Mouse (Mus musculus) megakaryocyte progenitor cell, adult 5-6 weeks (primary cell): ENCODE measurements around the gene Helt. TPM values are rescaled to one million over a fixed set of nuclear protein-coding genes. Genes with fewer than 3 reads are reported as not detected.
"Not testable (repeated sequence)": the region's sequence is repeated elsewhere in the genome, so short reads cannot be mapped to it uniquely, and the experiment has no call there.

Experiments
- ATAC-seq: replicated peaks from 2 replicates; pipeline ENCODE4 v1.8.0; 2016; ENCODE audit warnings: mild to moderate bottlenecking, moderate TSS enrichment, inconsistent platforms; ENCODE audit not compliant: poor library complexity
- total RNA-seq, 2 experiments: library from RNA; stranded (forward) in 1 of 2; stranded (reverse) in 1 of 2; fragments of 157-497, 149-512 nt in 1 of 2; fragments of 200-1000 nt in 1 of 2; gene quantifications; 2 replicates each; pipeline versions ENCODE4 v1.2.3 to v1.2.4; 2015 to 2017

Helt gene
- total RNA-seq, 2 experiments from 2014 or later, result not detected

DNA sequence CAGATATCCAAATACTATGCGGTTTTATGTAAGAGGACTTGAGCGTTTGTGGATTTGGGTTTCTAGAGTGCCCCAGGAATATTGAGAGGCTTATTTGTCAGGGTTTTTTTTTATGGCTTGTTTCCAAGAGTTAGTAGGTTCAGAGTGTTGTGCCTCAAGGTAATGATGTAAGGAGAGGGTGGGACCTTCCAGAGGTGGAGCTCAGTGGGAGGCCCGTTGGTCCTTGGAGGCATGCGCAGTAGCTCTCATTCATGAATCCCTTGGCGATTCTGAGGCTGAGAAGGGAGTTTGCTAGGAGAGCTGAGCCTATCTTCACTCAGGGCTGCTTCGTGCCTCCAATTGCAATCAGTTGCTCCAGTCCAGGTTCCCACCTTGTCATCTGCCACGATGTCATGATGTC, 4.4 kb upstream of the Helt start:
- no peak for ATAC-seq

DNA sequence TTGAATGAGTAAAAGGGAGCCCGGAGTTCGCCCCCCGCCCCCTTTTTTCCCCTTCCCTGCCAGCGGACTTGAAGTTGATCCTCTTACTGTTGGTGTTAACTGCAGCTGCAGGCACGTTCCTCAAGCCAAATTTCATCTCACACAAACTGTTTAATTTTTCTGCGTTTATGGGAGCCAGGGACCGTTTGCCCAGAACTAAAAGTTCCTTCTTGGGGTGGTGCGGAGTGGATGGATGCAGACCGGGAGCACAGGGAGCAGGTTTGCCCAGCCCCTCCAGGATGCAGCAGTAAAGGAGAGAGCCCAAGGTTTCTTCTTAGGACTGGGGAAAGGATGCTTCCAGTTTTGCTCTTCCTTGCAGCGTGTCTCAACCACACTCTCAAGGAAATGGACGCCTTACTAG, 2.1 kb upstream of the Helt start:
- no peak for ATAC-seq

DNA sequence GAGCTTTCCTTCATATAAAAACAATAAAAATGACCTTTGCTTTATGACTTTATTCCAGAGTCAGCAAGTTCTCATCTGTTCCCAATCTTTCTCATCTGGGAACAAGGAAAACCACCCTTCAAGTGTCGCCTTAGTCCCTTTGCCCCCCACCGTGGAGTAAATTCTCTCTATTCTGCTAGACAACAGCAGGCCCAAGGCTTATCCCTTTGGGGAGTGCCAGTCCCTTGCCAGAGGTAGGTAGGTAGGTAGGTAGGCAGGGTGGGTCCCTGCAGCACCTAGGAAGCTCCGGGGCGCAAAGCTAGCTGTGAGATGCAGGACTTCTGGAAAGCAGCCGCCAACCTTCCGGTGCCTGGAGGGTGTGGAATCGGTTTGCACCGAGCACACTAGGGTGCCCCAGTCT, 1.5 kb upstream of the Helt start:
- no peak for ATAC-seq

DNA sequence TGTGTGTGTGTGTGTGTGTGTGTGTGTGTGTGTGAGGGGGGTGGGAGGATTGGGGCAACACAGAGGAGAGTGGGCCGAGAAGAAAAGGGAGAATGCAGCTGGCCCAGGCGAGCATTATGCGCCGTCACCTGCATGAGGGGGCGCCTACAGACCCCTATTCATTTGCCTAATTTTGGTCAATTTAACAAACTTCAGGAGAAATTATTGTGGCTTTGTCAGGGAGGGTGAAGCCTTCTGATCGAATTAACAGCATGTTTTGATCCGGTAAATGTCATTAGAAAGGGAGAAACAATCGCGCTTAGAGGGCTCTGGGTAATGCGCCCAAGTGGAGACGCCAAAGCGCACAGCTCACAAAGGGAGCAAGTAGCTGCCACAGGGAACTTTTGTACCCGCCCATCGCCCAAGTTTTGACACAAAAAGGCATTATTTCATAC, 647 bp upstream of the Helt start:
- no peak for ATAC-seq

DNA sequence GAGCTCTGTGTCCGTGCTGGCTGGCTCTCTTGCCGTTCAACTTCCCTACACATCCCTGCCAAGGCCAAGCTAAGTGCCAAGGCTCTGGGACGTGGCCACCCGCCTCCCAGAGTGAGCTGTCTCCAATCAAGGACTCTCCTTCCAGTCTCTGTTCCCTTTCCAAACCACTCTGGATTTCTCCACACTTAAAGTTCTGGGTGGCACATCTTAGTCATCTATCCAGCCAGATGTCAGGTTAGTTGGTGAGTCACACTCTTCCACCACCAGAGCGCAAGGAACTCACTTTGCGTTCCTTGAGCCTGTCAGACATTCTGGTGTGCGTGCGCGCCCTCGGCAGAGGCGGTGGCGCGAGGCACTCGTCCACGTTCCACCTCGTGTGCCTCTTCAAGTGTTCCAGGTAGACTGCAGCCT, 725 bp downstream of the Helt start:
- no peak for ATAC-seq

DNA sequence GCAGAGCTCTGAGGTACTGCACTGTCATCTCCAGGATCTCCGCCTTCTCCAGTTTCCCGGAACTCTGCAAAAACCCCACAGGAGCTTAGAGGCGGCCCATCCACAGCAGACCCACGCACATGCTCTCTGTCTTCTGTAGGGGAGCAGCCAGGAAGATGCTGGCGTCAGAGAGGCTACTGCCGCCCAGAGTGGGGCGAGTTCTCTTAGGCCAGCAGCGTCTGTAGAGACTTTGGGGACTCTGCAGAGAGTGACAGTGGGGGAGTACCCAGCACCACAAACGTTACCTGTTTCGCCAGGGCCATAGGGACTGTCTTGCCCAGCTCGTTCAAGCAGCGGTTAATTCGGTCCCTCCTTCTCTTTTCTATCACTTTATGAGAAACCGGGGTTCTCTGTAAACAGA, 1.3 kb downstream of the Helt start:
- ATAC-seq, result no peak

DNA sequence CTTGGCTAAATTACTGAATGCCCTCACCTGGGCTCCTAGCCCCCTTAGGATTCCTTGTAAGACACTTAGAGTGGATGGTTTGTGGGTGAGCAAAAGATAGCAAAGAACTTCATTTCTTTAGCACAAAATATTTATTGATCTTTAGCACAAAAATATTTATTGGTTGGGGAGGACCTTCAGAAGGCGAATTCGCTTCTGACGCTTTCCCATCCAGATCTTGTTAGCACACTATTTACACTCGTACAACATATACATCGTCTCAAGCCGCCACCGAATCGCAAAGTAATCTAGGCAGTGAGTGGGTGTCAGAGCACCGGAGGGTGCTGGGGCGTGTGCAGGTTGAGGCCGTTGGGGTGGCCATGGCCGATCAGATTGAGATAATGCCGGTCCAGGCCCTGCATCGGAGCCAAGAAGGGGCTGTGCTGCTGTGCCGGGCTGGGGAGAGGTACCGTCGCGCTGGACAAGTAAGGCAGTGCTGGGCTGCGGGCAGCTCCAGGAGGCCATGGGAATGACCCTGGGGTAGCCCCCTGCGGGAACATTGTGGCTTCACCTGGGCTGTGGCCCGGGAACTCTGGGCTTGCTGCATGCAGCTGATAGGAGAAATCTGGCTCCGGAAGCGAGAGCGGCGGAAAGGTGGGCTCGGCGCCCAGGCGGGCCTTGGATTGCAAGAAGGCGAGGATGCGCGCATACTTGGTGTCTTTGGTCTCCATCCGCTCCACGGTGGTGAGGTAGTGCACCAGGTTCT, 2.4 kb downstream of the Helt start:
- ATAC-seq, result no peak

DNA sequence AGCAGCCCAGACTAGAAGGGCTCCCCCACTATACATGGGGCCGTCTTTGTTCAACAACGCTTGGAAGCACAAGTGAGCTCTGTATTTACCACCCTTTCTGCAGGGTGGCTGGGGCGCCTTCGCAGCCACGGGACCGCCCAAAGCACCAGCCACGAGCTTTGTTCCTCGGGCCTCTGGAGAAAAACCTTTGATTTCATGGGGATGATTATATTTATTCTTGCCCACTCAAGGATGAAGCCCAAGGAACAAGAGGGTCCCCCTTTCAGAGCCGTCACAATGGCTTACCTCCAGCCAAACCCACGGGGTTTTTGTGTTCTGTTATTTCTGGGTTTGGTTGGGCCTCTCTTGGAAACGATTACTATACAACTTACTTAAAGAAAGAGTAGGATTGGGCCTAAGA, 5.2 kb downstream of the Helt start:
- no peak for ATAC-seq

DNA sequence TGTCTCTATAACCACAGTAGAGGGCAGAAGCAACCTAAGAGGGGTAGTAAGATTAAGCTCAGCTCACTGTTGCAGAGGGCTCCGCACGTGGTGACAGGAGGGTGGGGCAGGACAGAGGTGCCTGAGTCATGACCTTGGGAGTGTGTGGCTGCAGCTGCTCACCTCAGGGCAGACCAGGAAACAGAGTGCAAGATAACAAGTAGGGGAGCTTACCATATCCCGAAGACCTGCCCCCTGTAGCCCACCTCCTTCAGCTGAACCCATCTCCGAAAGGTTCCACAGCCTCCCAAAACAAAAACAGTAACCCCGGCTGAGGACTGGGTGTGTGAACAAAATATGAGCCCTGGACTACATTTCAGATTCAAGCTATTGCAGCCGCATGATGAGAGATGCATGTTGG, 6.5 kb downstream of the Helt start:
- ATAC-seq, result no peak

DNA sequence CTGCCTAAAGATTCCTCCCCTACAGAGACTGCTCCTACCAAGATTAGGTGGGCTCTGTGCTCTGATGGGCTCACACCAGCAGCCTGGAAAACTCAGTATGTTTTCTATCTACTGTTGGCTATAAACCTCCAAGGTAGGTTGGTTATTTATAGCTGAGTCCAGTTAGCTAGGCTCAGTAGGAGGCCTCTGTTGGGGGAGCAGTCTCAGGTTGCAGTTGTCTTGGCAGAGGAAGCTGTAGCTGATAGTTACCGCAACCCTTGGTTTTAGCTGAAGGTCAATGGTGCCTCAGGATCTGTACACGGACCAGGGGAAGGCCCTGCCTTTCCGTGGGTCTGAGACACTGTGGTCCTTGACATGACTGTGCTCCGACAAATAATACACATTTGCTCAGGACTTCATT, 8.5 kb downstream of the Helt start:
- ATAC-seq, result no peak

DNA sequence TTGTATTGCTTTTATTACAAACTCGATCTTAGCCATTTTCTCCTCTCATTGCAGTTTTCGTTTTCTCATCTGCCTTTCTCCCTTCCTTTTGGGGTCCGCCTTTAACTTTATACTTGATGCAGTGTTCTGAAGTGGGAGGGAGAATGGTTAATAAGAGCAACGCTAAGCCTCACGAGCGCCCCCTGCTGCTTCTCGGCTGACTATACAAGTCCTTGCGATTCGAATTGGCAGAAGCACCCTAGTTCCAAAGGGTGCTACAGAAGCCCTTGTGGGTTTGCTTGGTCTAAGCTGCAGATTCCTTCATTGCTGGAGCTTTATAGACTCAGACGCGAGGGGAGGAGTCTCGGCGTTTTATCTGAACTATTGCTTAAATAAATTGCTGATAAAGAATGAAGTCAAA, 12.9 kb downstream of the Helt start:
- ATAC-seq, result peak; percentile 95

DNA sequence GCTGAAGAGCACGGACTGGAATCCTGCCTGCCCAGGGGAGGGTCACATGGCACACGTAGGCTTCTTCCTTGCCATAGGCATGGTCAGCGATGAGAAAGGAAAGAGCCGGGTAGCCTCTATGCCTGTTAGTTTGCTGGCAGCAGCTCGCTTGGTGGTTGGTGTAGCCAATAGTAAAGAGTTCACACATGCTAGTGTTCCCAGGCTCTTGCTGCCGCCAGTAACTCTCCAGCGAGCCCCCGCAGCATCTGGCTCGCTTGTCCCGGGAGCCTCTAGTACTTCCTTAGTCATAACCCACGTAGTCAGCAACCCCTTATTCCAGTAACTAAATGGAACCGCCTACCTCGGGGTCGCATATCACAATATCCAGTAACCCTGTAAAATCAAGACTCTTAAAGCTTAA, 17.5 kb downstream of the Helt start:
- no peak for ATAC-seq

DNA sequence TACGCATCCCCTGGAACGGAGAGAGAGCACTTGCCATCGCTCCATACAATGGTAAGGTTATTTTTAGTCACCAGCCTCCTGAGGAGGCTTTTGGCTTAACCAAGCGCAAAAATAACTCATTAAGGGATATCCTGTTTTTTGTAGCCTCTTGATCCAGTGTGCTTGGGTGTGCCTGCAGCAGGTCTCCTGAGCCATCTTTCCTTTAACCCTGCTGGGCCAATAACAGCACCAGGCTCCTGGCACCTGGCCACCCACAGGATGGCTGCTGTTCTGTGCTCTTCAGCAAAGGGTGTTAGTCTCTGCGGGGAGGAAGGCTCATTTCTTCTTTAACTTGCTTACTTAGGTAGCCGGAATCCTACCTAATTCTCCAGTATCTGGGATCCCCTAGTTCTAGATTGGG, 23.7 kb downstream of the Helt start:
- no peak for ATAC-seq

DNA sequence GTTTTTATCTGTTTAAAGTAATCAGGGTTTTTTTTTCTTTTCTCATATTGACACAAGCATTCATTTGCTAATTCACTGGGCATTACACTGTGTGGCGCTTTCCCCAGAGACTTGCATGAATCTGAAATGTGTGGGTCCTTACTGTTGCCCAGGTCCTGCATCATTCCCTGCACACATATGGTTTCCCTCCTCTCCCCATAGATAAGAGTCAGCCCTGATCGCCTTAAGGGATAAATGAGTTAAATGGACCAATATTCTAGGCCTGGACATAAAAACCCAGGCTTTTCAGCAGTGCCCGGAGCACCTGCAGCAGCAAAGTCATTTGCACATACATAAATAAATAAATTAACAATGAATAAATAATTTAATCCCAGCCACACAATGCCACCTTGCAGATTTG, 24.3 kb downstream of the Helt start:
- no peak for ATAC-seq

DNA sequence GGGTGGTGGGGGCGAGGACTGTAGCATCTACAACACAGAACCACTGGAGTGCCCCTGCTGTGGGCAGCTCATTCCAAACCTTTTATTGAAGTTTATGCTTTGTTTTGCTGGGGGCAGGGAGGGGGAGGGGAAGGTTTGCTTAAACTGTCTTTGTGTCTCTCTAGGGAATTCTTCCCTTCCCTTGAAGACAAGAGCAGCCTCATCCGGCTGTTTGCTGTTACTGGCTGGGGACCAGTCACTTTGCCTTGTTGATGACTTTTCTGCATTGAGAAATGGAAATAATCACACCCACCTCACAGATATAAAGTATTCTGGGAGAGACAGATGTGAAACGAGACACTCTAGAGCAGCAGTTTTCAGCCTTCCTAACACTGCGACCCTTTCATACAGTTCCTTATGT, 27.7 kb downstream of the Helt start:
- ATAC-seq, result no peak

DNA sequence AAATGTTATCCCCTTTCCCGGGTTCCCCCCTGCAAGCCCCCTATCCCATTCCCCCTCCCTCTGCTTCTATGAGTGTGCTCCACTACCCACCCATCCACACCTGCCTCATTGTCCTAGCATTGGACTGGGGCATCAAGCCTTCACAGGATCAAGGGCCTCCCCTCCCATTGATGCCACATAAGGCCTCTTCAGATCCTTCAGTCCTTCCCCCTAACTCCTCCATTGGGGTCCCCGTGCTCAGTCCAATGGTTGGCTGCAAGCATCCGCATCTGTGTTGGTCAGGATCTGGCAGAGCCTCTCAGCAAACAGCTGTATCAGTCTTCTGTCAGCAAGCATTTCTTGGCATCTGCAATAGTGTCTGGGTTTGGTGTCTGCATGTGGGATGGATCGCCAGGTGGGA, 30.3 kb downstream of the Helt start:
- not testable (repeated sequence) for ATAC-seq

DNA sequence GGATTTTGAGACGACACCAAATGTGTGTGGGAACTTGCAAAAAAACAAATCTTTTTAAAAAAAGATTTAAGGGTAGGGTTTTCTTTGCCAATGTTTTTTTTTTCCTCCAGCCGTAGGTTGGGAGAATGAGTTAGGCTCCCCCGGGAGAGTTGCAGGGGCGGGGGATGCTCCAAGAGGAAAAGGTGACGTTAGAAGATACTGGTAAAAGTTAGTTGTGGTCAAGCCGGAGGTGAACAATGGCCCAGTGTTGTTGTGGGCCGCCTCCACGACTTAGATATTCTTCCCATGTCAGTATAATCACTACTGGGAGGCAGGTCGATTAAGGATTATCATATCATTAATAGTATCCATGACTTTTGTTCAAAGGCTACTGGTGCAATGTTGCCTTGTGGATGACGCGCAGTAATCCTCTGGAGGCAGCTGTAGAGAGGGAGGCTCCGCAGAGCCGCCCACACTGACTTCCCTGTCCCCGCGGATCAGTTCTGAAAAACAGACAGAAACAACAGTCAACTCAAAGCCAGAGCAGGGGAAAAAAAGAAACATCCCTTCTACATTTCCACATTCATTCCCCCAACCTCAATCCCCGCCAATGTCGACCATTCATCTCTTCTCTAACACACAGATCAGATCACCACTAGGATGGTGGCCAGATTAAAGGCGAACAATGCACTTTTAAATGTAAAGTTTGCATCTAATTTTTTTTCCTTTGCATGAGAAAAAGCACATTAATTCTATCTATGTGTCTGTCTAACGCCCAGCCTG, 36.4 kb downstream of the Helt start:
- no peak for ATAC-seq

DNA sequence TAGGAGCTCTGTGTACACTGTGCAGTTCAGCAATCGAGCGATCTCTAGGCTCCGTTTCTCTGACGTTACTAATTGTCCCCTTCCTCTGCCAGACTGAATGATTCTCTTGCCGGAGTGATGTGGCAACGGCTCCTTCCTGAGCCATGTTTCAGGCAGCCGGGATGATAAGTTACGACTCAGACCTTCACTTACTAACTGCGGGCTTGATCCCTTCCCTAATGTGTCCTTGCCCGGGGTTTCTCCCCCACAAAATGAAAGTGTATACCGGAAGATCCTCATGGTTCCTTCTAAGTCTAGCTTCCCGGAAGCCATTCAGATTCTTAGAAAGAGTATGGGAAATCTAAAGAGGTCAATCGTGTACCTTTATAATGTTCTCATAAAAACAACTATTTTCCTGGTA, 42.0 kb downstream of the Helt start:
- ATAC-seq, result peak; percentile 23; the same call in 1 of the 2 replicates

DNA sequence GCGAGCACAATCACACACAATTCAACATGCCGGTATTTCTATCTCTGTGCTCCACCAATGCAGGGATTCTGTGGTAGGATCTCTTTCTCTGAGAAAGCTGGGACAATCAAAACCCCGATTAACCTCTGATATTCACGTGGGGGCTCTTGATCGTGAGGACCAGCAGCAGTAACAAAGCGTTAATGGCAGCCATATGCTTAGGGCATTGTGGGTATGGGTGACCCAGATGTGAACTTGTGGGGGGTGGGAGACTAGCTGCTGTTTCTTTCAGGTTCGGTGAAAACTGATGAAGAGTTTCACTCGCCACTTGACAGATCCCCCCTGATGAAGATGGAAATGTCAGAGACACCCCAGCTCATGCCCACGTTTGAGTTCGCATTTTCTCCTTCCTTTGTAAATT, 42.9 kb downstream of the Helt start:
- no peak for ATAC-seq

DNA sequence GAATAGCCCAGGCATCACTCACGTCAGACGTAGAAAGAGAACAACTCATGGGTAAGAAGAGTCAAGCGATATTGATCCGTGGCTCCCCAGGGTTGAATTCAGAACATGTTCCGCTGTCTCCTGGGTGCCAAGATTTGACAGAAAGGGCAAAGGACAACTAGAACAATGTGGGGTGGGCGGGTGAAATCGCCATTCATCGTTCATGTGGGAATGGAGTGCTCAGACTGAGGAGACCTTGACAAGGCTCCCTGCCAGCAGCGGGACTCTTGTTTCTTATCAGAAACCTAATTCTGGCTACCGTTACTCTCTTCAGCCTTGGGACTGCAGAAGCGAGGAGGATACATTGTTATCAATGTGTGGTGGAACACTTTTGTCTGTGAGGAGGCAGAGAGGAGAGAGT, 48.1 kb downstream of the Helt start:
- peak; percentile 61 for ATAC-seq

DNA sequence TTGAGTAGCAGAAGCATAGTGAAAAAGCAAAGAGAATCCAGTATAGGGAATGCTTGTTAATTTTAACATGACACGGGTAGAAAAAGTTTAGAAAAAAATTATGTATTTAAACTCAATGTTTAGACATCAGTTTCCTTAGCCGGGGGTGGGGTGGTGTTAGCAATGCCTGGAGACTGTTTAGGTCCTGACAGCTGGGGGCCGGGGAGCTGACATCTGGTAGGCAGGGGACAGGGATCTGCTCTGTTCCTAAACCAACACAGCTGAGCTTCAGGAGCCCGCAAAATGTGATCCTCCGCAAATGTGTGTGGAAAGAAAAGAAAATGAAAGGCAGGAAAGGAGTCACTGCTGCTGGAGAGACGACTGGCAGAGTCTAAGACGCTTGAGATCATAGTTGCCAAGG, 51.5 kb downstream of the Helt start:
- ATAC-seq, result no peak
